Mouse (Mus musculus) CD8-positive naive resting alpha-beta T cell, adult 2 months (primary cell): ENCODE measurements around the gene Emid1.
A peak's percentile ranks its signal among the peaks of the same experiment; 100 is the strongest.
"Not testable (repeated sequence)": the region's sequence is repeated elsewhere in the genome, so short reads cannot be mapped to it uniquely, and the experiment has no call there.

Experiments used
- DNase-seq, 2 experiments: peaks; one replicate each; pipeline ENCODE4 v3.0.0; 2022; ENCODE audit warnings: low read depth in 2 of 2, low spot score in 2 of 2

Gene Emid1

GRCm38 (mm10) chr11:5109441-5109840, 42.6 kb downstream of the Emid1 start:
- no peak for DNase-seq

- no peak for DNase-seq
Observed at GRCm38 (mm10) chr11:5103986-5104509, 48.0 kb downstream of the Emid1 start.

- no peak for DNase-seq
Observed at GRCm38 (mm10) chr11:5102384-5102783, 49.7 kb downstream of the Emid1 start.

GRCm38 (mm10) chr11:5101641-5102040, 50.4 kb downstream of the Emid1 start:
- no peak for DNase-seq

GRCm38 (mm10) chr11:5100801-5101200, 51.3 kb downstream of the Emid1 start:
- no peak for DNase-seq

GRCm38 (mm10) chr11:5100283-5100682, 51.8 kb downstream of the Emid1 start:
- no peak for DNase-seq

GRCm38 (mm10) chr11:5099576-5100183, 52.4 kb downstream of the Emid1 start:
- peak; percentile 28 to 49 for DNase-seq

- peak; percentile 99 for DNase-seq
Observed at GRCm38 (mm10) chr11:5098736-5099542, 53.1 kb downstream of the Emid1 start, which contains the start of the genes Rhbdd3 and Ewsr1. Gene Rhbdd3, plus strand, starts transcription at chr11:5098926. Gene Ewsr1, minus strand, starts transcription at chr11:5099266.

- peak; percentile 7 for DNase-seq
Observed at GRCm38 (mm10) chr11:5098035-5098735, 53.9 kb downstream of the Emid1 start.

- no peak for DNase-seq
Observed at GRCm38 (mm10) chr11:5096480-5097020, 55.5 kb downstream of the Emid1 start.

GRCm38 (mm10) chr11:5095877-5096276, 56.2 kb downstream of the Emid1 start:
- no peak for DNase-seq

- DNase-seq, result no peak
Observed at GRCm38 (mm10) chr11:5091706-5092105, 60.4 kb downstream of the Emid1 start.

GRCm38 (mm10) chr11:5089147-5089546, 62.9 kb downstream of the Emid1 start:
- DNase-seq, result no peak

GRCm38 (mm10) chr11:5076843-5077242, 75.2 kb downstream of the Emid1 start:
- not testable (repeated sequence) for DNase-seq

- DNase-seq, result no peak
Observed at GRCm38 (mm10) chr11:5075760-5076159, 76.3 kb downstream of the Emid1 start.

GRCm38 (mm10) chr11:5074882-5075281, 77.2 kb downstream of the Emid1 start:
- DNase-seq, result no peak

- DNase-seq, result no peak
Observed at GRCm38 (mm10) chr11:5068126-5068971, 83.7 kb downstream of the Emid1 start.

GRCm38 (mm10) chr11:5067063-5067462, 85.0 kb downstream of the Emid1 start:
- no peak for DNase-seq

- DNase-seq, result no peak
Observed at GRCm38 (mm10) chr11:5065056-5065821, 86.8 kb downstream of the Emid1 start, which contains the start of gene Gas2l1. Gene Gas2l1, minus strand, starts transcription at chr11:5065327.
